Mouse (Mus musculus): Measurements from ENCODE around the gene Rbpms2. TPM values are rescaled to one million over a fixed set of nuclear protein-coding genes. Genes with fewer than 3 reads are reported as not detected.
"Not testable (repeated sequence)": the region's sequence is repeated elsewhere in the genome, so short reads cannot be mapped to it uniquely, and the experiment has no call there.

Gene Rbpms2
- total RNA-seq, 2 experiments from 2014 or later = 63.3 to 89.9 TPM

GRCm38 (mm10) chr9:65613098-65613497 is 16.4 kb upstream of the Rbpms2 start:
- DNase-seq (ENCODE audit: low spot score in 2 of 2) = no peak

- no peak for DNase-seq (ENCODE audit: low spot score in 2 of 2)
Measured at GRCm38 (mm10) chr9:65619311-65619710, 10.1 kb upstream of the Rbpms2 start.

GRCm38 (mm10) chr9:65621196-65621595 is 8.3 kb upstream of the Rbpms2 start:
- no peak for DNase-seq (ENCODE audit: low spot score in 2 of 2)

GRCm38 (mm10) chr9:65621666-65622065 is 7.8 kb upstream of the Rbpms2 start:
- DNase-seq (ENCODE audit: low spot score in 2 of 2) = no peak

- DNase-seq (ENCODE audit: low spot score in 2 of 2) = no peak
Measured at GRCm38 (mm10) chr9:65622826-65623225, 6.6 kb upstream of the Rbpms2 start.

GRCm38 (mm10) chr9:65624266-65624665 is 5.2 kb upstream of the Rbpms2 start:
- DNase-seq (ENCODE audit: low spot score in 2 of 2) = no peak

GRCm38 (mm10) chr9:65629767-65630630 is 551 bp downstream of the Rbpms2 start:
- DNase-seq (ENCODE audit: low spot score in 2 of 2) = peak; percentile 77 to 79

GRCm38 (mm10) chr9:65630631-65631353 is 1.3 kb downstream of the Rbpms2 start:
- peak; percentile 54 to 57 for DNase-seq (ENCODE audit: low spot score in 2 of 2)

- DNase-seq (ENCODE audit: low spot score in 2 of 2) = no peak
Measured at GRCm38 (mm10) chr9:65631354-65632021, 2.0 kb downstream of the Rbpms2 start.

- DNase-seq (ENCODE audit: low spot score in 2 of 2) = no peak
Measured at GRCm38 (mm10) chr9:65635766-65636165, 6.3 kb downstream of the Rbpms2 start.

GRCm38 (mm10) chr9:65636926-65637325 is 7.5 kb downstream of the Rbpms2 start:
- DNase-seq (ENCODE audit: low spot score in 2 of 2) = no peak

- no peak for DNase-seq (ENCODE audit: low spot score in 2 of 2)
Measured at GRCm38 (mm10) chr9:65639065-65639464, 9.6 kb downstream of the Rbpms2 start.

- no peak for DNase-seq (ENCODE audit: low spot score in 2 of 2)
Measured at GRCm38 (mm10) chr9:65640838-65641410, 11.5 kb downstream of the Rbpms2 start.

- no peak for DNase-seq (ENCODE audit: low spot score in 2 of 2)
Measured at GRCm38 (mm10) chr9:65641446-65642052, 12.1 kb downstream of the Rbpms2 start.

GRCm38 (mm10) chr9:65642546-65642945 is 13.1 kb downstream of the Rbpms2 start:
- no peak for DNase-seq (ENCODE audit: low spot score in 2 of 2)

GRCm38 (mm10) chr9:65644960-65645359 is 15.5 kb downstream of the Rbpms2 start:
- no peak for DNase-seq (ENCODE audit: low spot score in 2 of 2)

- DNase-seq (ENCODE audit: low spot score in 2 of 2) = no peak
Measured at GRCm38 (mm10) chr9:65645984-65646383, 16.5 kb downstream of the Rbpms2 start.

- no peak for DNase-seq (ENCODE audit: low spot score in 2 of 2)
Measured at GRCm38 (mm10) chr9:65646782-65647181, 17.3 kb downstream of the Rbpms2 start.

- DNase-seq (ENCODE audit: low spot score in 2 of 2) = no peak
Measured at GRCm38 (mm10) chr9:65648730-65649129, 19.3 kb downstream of the Rbpms2 start.

GRCm38 (mm10) chr9:65649997-65650396 is 20.5 kb downstream of the Rbpms2 start:
- no peak for DNase-seq (ENCODE audit: low spot score in 2 of 2)

- not testable (repeated sequence) for DNase-seq (ENCODE audit: low spot score in 2 of 2)
Measured at GRCm38 (mm10) chr9:65651957-65652356, 22.5 kb downstream of the Rbpms2 start.
